Comparison of ENCODE assay signal across 8 mouse cellular contexts in genomic region chr5:150289611-150290010, GRCm38 (mm10).
DNase-seq lines count a peak whose midpoint lies in the region; ATAC-seq and TF ChIP-seq lines count a peak whose summit lies in the region.

No protein-coding gene starts in this region.

- no peak for DNase-seq in frontal cortex, postnatal 10 days (ENCODE audit: low spot score in 2 of 2)
- DNase-seq in midbrain, postnatal 0 days (ENCODE audit: low spot score) = no peak
- peak; percentile 62 for DNase-seq in cerebellum, adult 9-11 months
- no peak for DNase-seq in c-Kit-positive CD71-positive TER-119-positive erythroid progenitor cells, embryonic 14.5 days (ENCODE audit: low spot score)
- DNase-seq in ovary, postnatal 14 days (ENCODE audit: low spot score) = no peak

- WGBS in midbrain, postnatal 0 days = 70% methylated on average over 8 of the region's 8 CpGs
- 71% methylated on average over 8 of the region's 8 CpGs for WGBS in midbrain, embryonic 13.5 days
- 50% methylated on average over 8 of the region's 8 CpGs for WGBS in liver, embryonic 16.5 days (ENCODE audit: insufficient replicate concordance)

- no peak overlapping the region for H3K4me3 ChIP-seq in midbrain, postnatal 0 days (ENCODE audit: low read depth, low read length)
- no peak overlapping the region for H3K4me3 ChIP-seq in midbrain, embryonic 13.5 days (replicated peaks)
- H3K4me3 ChIP-seq in liver, embryonic 16.5 days (ENCODE audit: low read depth, low read length) = no peak overlapping the region

- H3K4me2 ChIP-seq in midbrain, postnatal 0 days (ENCODE audit: low read depth, low read length, poor library complexity, severe bottlenecking) = no peak overlapping the region
- H3K4me2 ChIP-seq in midbrain, embryonic 13.5 days (replicated peaks) = no peak overlapping the region
- H3K4me2 ChIP-seq in liver, embryonic 16.5 days (ENCODE audit: low read depth, low read length) = no peak overlapping the region

- H3K36me3 ChIP-seq in midbrain, postnatal 0 days (ENCODE audit: insufficient read depth, low read length) = no peaks in the 10 kb centered on the region
- H3K36me3 ChIP-seq in midbrain, embryonic 13.5 days = no peaks in the 10 kb centered on the region
- H3K36me3 ChIP-seq in liver, embryonic 16.5 days (ENCODE audit: control insufficient read depth, insufficient read depth) = no peaks in the 10 kb centered on the region

- H3K4me1 ChIP-seq in midbrain, postnatal 0 days (ENCODE audit: insufficient read depth, low read length) = no peaks in the 10 kb centered on the region
- H3K4me1 ChIP-seq in midbrain, embryonic 13.5 days (replicated peaks) = peaks cover 8% of the 10 kb centered on the region; the same call in 1 of the 2 replicates
- H3K4me1 ChIP-seq in liver, embryonic 16.5 days (ENCODE audit: control insufficient read depth, low read depth, low read length) = no peaks in the 10 kb centered on the region

- ATAC-seq in frontal cortex, adult (ENCODE audit: low TSS enrichment) = 0 out of 2 replicates have a peak, but pooled peaks have one; percentile 29
- no peak for ATAC-seq in midbrain, postnatal 0 days (ENCODE audit: low FRiP score)
- no peak for ATAC-seq in midbrain, embryonic 13.5 days
- 0 out of 2 replicates have a peak, but pooled peaks have one; percentile 11 for ATAC-seq in liver, embryonic 16.5 days (ENCODE audit: low read depth)

- no peak overlapping the region for H3K9ac ChIP-seq in midbrain, postnatal 0 days (replicated peaks; ENCODE audit: low read length, poor library complexity, severe bottlenecking)
- no peak overlapping the region for H3K9ac ChIP-seq in midbrain, embryonic 13.5 days (replicated peaks)
- no peak overlapping the region for H3K9ac ChIP-seq in liver, embryonic 16.5 days (ENCODE audit: low read depth, low read length)

- peak; percentile 48; the same call in 1 of the 2 replicates for TF ChIP-seq CTCF in midbrain, postnatal 0 days (IDR thresholded peaks at IDR 0.05)

- no peaks in the 10 kb centered on the region for H3K9me3 ChIP-seq in midbrain, postnatal 0 days (ENCODE audit: low read length)
- no peaks in the 10 kb centered on the region for H3K9me3 ChIP-seq in midbrain, embryonic 13.5 days
- no peaks in the 10 kb centered on the region for H3K9me3 ChIP-seq in liver, embryonic 16.5 days (replicated peaks; ENCODE audit: control insufficient read depth, low read length)

- no peak overlapping the region for H3K27ac ChIP-seq in midbrain, postnatal 0 days (ENCODE audit: low read depth, low read length)
- no peak overlapping the region for H3K27ac ChIP-seq in midbrain, embryonic 13.5 days
- no peak overlapping the region for H3K27ac ChIP-seq in liver, embryonic 16.5 days (ENCODE audit: low read length)

- H3K27me3 ChIP-seq in midbrain, postnatal 0 days (ENCODE audit: insufficient read depth, low read length) = no peaks in the 10 kb centered on the region
- no peaks in the 10 kb centered on the region for H3K27me3 ChIP-seq in midbrain, embryonic 13.5 days
- no peaks in the 10 kb centered on the region for H3K27me3 ChIP-seq in liver, embryonic 16.5 days (ENCODE audit: control insufficient read depth, insufficient read depth, low read depth, low read length)

Comparison
In these comparisons a context has a peak if more than half of its experiments do, and no peak if none do; other contexts are left out.
1. ATAC-seq: peak in frontal cortex, adult (single experiment) and liver, embryonic 16.5 days (single experiment); none in midbrain, postnatal 0 days (single experiment) and midbrain, embryonic 13.5 days (single experiment).